Mouse (Mus musculus) myocyte (in vitro differentiated cells): ENCODE results near the gene 4930469K13Rik. TPM values are rescaled to one million over a fixed set of nuclear protein-coding genes. Genes with fewer than 3 reads are reported as not detected.

ENCODE experiments used
- H3K27me3 ChIP-seq: one replicate; pipeline ENCODE4 v1.6.1; 2011; ENCODE audit not compliant: control insufficient read depth, insufficient read depth, insufficient read length
- H3K36me3 ChIP-seq: one replicate; pipeline ENCODE4 v1.6.1; 2011; ENCODE audit not compliant: control insufficient read depth, insufficient read depth
- H3K4me2 ChIP-seq: one replicate; pipeline ENCODE4 v1.6.1; 2011; ENCODE audit warnings: low read depth, control low read depth
- H3K4me3 ChIP-seq: one replicate; pipeline ENCODE4 v1.5.1; 2011; ENCODE audit warnings: mild to moderate bottlenecking, control low read depth, moderate library complexity
- H3K79me2 ChIP-seq: one replicate; pipeline ENCODE4 v1.6.1; 2011; ENCODE audit not compliant: control insufficient read depth, insufficient read depth
- H3ac ChIP-seq: one replicate; pipeline ENCODE4 v1.6.1; 2011; ENCODE audit not compliant: control insufficient read depth, insufficient read length
- CEBPB ChIP-seq: IDR thresholded peaks from 2 replicates; pipeline ENCODE4 v1.6.1; 2011; ENCODE audit warnings: mild to moderate bottlenecking, moderate library complexity; ENCODE audit not compliant: poor library complexity, insufficient read depth, severe bottlenecking
- E2F4 ChIP-seq: IDR thresholded peaks from one replicate; pipeline ENCODE4 v1.6.1; 2011; ENCODE audit warnings: mild to moderate bottlenecking, control low read depth, moderate library complexity; ENCODE audit not compliant: insufficient read depth
- MAX ChIP-seq: IDR thresholded peaks from one replicate; pipeline ENCODE4 v1.6.1; 2011; ENCODE audit warnings: low read depth, mild to moderate bottlenecking, control low read depth
- MYOD1 ChIP-seq, 3 experiments: IDR thresholded peaks; one replicate each; pipeline ENCODE4 v1.6.1; 2011; ENCODE audit warnings: control low read depth in 2 of 3, low read depth in 2 of 3, mild to moderate bottlenecking in 2 of 3, moderate library complexity in 1 of 3; ENCODE audit not compliant: insufficient read length in 2 of 3, control insufficient read depth in 1 of 3
- MYOG ChIP-seq, 3 experiments: IDR thresholded peaks; one replicate each; pipeline ENCODE4 v1.6.1; 2011; ENCODE audit warnings: control low read depth in 2 of 3, low read depth in 2 of 3, mild to moderate bottlenecking in 2 of 3; ENCODE audit not compliant: insufficient read length in 2 of 3, control insufficient read depth in 1 of 3, insufficient read depth in 1 of 3
- POLR2A ChIP-seq: IDR thresholded peaks from one replicate; pipeline ENCODE4 v1.6.1; 2011; ENCODE audit warnings: low read depth, mild to moderate bottlenecking, control low read depth, moderate library complexity; ENCODE audit not compliant: insufficient read length
- POLR2AphosphoS2 ChIP-seq: IDR thresholded peaks from one replicate; pipeline ENCODE4 v1.6.1; 2011; ENCODE audit warnings: low read depth, control low read depth; ENCODE audit not compliant: insufficient read length
- REST ChIP-seq: IDR thresholded peaks from one replicate; pipeline ENCODE4 v1.6.1; 2011; ENCODE audit warnings: mild to moderate bottlenecking, control low read depth, moderate library complexity; ENCODE audit not compliant: insufficient read depth, insufficient read length
- SRF ChIP-seq: IDR thresholded peaks from one replicate; pipeline ENCODE4 v1.6.1; 2011; ENCODE audit warnings: low read depth; ENCODE audit not compliant: control insufficient read depth, insufficient read length
- TCF12 ChIP-seq: IDR thresholded peaks from one replicate; pipeline ENCODE4 v1.6.1; 2011; ENCODE audit warnings: mild to moderate bottlenecking, control low read depth; ENCODE audit not compliant: poor library complexity, insufficient read depth, severe bottlenecking
- TCF3 ChIP-seq: IDR thresholded peaks from one replicate; pipeline ENCODE4 v1.6.1; 2011; ENCODE audit warnings: low read depth, control low read depth; ENCODE audit not compliant: insufficient read length
- USF1 ChIP-seq: IDR thresholded peaks from one replicate; pipeline ENCODE4 v1.6.1; 2011; ENCODE audit warnings: low read depth, mild to moderate bottlenecking, control low read depth, moderate library complexity
- polyA plus RNA-seq: library from polyadenylated mRNA; unstranded; fragments of >200 nt; fragmentation: generic; extraction: Trizol; gene quantifications from one replicate; pipeline ENCODE4 v1.2.1, GENCODE M21; 2012; ENCODE audit warnings: missing spikeins

The 4930469K13Rik gene
- polyA plus RNA-seq, 1 experiment = not detected

DNA sequence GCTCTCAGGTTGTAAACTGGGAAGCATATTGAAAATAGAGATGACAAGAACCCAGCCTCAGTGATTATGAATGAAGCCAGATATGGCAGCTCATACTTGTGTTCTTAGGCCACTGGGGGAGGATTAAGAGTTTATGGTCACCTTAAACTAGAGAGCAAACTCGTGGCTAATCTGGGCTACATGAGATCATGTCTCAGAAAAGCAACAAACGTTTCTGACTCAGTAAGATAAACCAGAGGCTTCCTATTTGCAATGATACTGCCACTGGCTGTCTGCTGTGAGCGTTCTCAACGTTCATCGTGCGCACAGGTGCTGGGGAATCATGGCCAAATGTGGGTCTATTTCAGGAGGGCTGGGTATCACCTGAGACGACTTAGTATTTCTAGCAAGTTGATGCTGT lies 14.6 kb downstream of the 4930469K13Rik start:
- TF ChIP-seq POLR2A = no peak
- TF ChIP-seq SRF = no peak
- TF ChIP-seq CEBPB = no peak
- no peak for TF ChIP-seq TCF12
- TF ChIP-seq REST = no peak
- TF ChIP-seq MYOG (IDR thresholded peaks at IDR 0.05; ENCODE audit: control insufficient read depth in 1 of 3, insufficient read depth in 1 of 3, insufficient read length in 2 of 3, low read depth in 2 of 3) = no peak
- TF ChIP-seq POLR2AphosphoS2 = no peak
- TF ChIP-seq MAX = no peak
- TF ChIP-seq USF1 = no peak
- no peak for TF ChIP-seq TCF3
- TF ChIP-seq MYOD1 (IDR thresholded peaks at IDR 0.05; ENCODE audit: control insufficient read depth in 1 of 3, insufficient read length in 2 of 3, low read depth in 2 of 3) = no peak
- TF ChIP-seq E2F4 = no peak
- no peak overlapping the region for H3ac ChIP-seq
- H3K4me3 ChIP-seq = no peak overlapping the region
- no peaks in the 10 kb centered on the region for H3K36me3 ChIP-seq
- no peaks in the 10 kb centered on the region for H3K79me2 ChIP-seq
- H3K4me2 ChIP-seq = no peak overlapping the region
- H3K27me3 ChIP-seq = no peaks in the 10 kb centered on the region

DNA sequence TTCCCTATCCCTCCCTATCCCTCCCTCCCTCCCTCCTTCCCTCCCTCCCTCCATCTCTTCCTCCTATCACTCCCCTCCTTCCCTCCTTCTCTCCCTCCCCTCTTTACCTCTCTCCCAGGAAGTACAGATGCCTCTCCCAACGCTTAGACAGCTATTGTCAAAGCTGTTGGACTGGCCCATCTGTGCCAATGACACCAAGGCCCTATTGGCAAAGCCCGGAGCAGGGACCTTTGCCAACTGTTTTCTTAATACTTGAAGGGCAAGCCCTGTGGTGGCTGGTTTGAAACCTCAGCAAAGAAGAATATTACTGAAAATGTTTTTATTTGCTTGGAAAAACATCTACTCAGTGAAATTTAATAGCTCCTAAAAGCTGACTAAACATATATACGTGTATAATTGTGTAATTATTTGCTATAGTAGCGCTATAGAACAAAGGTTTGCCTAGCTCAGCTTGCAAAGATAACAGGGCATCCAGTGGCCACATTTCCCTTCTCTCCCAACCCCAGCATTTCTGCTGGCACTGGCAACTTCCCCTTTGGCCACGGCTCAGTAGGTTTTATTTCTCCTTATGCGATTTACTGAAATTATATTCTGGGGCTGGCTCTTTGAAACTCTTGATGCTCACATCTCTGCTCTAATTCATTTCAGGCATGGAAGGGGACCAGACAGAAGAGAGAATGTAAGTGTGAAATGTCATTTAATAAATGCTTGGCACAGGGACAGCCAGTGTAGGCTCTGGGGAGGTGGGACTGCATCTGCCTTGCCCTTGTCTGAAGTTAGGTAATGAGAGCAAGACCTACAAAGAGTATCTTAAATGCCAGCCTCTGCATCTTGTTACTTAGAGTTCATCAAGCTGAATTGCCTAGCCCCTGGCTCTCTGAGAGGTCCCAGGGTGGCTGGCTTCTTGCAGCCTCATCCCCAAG lies 18.6 kb downstream of the 4930469K13Rik start:
- Histone ChIP-seq H3K4me3 (no peak overlapping the region), H3K4me2 (no peak overlapping the region), H3K36me3 (no peaks in the 10 kb centered on the region), H3ac (no peak overlapping the region), H3K27me3 (no peaks in the 10 kb centered on the region), H3K79me2 (no peaks in the 10 kb centered on the region)
- TF ChIP-seq REST (no peak), MYOD1 (IDR thresholded peaks at IDR 0.05; ENCODE audit: control insufficient read depth in 1 of 3, insufficient read length in 2 of 3, low read depth in 2 of 3) (no peak), USF1 (no peak), SRF (no peak), CEBPB (no peak), MYOG (IDR thresholded peaks at IDR 0.05; ENCODE audit: control insufficient read depth in 1 of 3, insufficient read depth in 1 of 3, insufficient read length in 2 of 3, low read depth in 2 of 3) (no peak), TCF3 (no peak), MAX (no peak), E2F4 (no peak), POLR2A (no peak)

DNA sequence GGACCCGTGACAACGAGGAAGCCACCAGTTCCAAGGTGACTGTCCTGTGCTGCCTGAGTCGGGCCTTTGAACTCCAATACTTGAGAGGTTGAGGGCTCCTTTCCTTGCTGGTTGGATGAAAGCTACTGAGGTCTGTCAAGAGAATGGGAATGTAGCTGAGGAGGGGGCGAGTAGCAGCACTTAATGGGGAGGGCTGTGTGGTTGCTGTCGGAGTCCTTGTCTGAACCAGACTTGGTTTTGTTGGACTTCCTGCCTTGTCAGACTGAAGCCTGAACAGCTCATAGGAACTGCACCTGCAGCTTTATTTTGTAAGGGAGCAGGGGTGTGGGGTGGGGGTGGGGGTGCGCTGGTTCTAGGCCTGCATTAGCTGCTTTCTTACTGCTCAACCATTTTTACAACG lies 19.8 kb downstream of the 4930469K13Rik start:
- no peak overlapping the region for H3ac ChIP-seq
- no peak overlapping the region for H3K4me2 ChIP-seq
- H3K36me3 ChIP-seq = no peaks in the 10 kb centered on the region
- no peak for TF ChIP-seq SRF
- TF ChIP-seq USF1 = no peak
- TF ChIP-seq TCF12 = no peak
- H3K27me3 ChIP-seq = no peaks in the 10 kb centered on the region
- no peaks in the 10 kb centered on the region for H3K79me2 ChIP-seq
- H3K4me3 ChIP-seq = no peak overlapping the region

DNA sequence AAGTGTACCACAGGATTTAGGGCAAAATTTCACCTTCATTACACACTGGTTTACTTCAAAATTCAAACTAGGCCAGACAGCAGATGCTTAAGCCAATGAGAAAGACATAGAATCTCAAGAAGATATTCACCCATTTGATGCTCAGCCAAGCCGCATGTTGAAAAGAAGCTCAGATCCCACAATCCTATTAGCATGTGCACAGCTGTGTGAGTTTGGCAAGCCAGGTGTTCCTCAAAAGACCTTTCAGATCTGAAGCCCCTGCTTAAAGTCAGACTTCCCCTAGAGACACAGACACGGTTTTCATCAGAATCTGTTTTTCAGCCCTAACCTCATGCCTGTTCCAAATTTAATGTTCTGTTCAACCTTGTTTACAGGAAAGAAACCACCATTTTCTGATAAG lies 20.5 kb downstream of the 4930469K13Rik start:
- Histone ChIP-seq H3ac (no peak overlapping the region), H3K27me3 (no peaks in the 10 kb centered on the region), H3K79me2 (no peaks in the 10 kb centered on the region), H3K36me3 (no peaks in the 10 kb centered on the region), H3K4me2 (no peak overlapping the region), H3K4me3 (no peak overlapping the region)
- TF ChIP-seq MYOD1 (IDR thresholded peaks at IDR 0.05; ENCODE audit: control insufficient read depth in 1 of 3, insufficient read length in 2 of 3, low read depth in 2 of 3) = no peak
- TF ChIP-seq TCF3 = no peak
- TF ChIP-seq E2F4 = no peak
- TF ChIP-seq TCF12 = no peak

DNA sequence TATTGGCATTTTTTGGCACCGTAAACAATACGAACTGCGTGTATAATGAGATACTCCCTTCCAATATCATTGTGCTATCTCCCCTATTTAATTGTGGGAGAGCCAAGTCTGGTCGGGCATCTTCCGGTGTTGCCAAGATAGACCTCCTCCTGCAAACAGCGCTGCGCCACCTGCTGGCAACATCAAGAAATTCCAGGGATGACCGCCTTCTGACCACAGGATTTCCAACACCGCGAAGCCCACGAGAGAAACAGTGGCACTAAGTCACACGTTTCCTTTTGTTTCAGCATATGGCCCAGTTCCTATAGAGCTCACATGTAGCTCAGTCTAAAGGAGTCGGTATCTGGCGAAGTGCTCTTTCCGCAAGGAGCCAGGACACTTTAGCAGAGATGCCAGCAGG lies 24.6 kb downstream of the 4930469K13Rik start:
- Histone ChIP-seq H3ac (no peak overlapping the region), H3K27me3 (no peaks in the 10 kb centered on the region), H3K4me3 (no peak overlapping the region), H3K36me3 (no peaks in the 10 kb centered on the region), H3K4me2 (no peak overlapping the region), H3K79me2 (no peaks in the 10 kb centered on the region)
- TF ChIP-seq TCF3 (no peak), USF1 (no peak), POLR2A (no peak), MAX (no peak), CEBPB (no peak)
